Mouse (Mus musculus): ENCODE results near the gene Nova2. TPM values are rescaled to one million over a fixed set of nuclear protein-coding genes. Genes with fewer than 3 reads are reported as not detected.

Nova2 gene
- polyA plus RNA-seq, 1 experiment from 2014 or later = 0.93 TPM

GRCm38 (mm10) chr7:18986503-18986902 lies 60.8 kb downstream of the Nova2 start:
- no peak overlapping the region for H3K9ac ChIP-seq (ENCODE audit: low read depth, low read length)
- peaks cover 3% of the 10 kb centered on the region; the same call in 1 of the 2 replicates for H3K4me1 ChIP-seq (ENCODE audit: control insufficient read depth, insufficient read depth, low read length)
- no peaks in the 10 kb centered on the region for H3K9me3 ChIP-seq (replicated peaks; ENCODE audit: control insufficient read depth, low read length)
- H3K27ac ChIP-seq (ENCODE audit: low read depth, low read length) = no peak overlapping the region
- ATAC-seq (replicated peaks; ENCODE audit: insufficient number of reproducible peaks, low FRiP score, low TSS enrichment) = no peak
- H3K4me3 ChIP-seq (ENCODE audit: low read depth, low read length) = no peak overlapping the region
- H3K27me3 ChIP-seq (ENCODE audit: control insufficient read depth, insufficient read depth, low read length) = peaks cover under 1% of the 10 kb centered on the region; the same call in 1 of the 2 replicates
- no peaks in the 10 kb centered on the region for H3K36me3 ChIP-seq (ENCODE audit: control insufficient read depth, insufficient read depth, low read length)
- H3K4me2 ChIP-seq = no peak overlapping the region
- WGBS (ENCODE audit: insufficient replicate concordance) = 50% methylated on average over 2 of the region's 2 CpGs

GRCm38 (mm10) chr7:18987100-18987499 lies 61.4 kb downstream of the Nova2 start, which contains the start of gene Nanos2:
Gene Nanos2, plus strand, starts transcription at chr7:18987400.
- Histone ChIP-seq H3K27me3 (ENCODE audit: control insufficient read depth, insufficient read depth, low read length) (peaks cover 6% of the 10 kb centered on the region; the same call in 1 of the 2 replicates), H3K36me3 (ENCODE audit: control insufficient read depth, insufficient read depth, low read length) (no peaks in the 10 kb centered on the region), H3K4me2 (no peak within 1 kb of the TSS), H3K9ac (ENCODE audit: low read depth, low read length) (no peak within 1 kb of the TSS), H3K27ac (ENCODE audit: low read depth, low read length) (no peak within 1 kb of the TSS), H3K4me1 (ENCODE audit: control insufficient read depth, insufficient read depth, low read length) (peaks cover 9% of the 10 kb centered on the region; the same call in 1 of the 2 replicates), H3K9me3 (replicated peaks; ENCODE audit: control insufficient read depth, low read length) (no peaks in the 10 kb centered on the region), H3K4me3 (ENCODE audit: low read depth, low read length) (no peak within 1 kb of the TSS)
- WGBS (ENCODE audit: insufficient replicate concordance) = 56% methylated on average over 2 of the region's 2 CpGs
- ATAC-seq (replicated peaks; ENCODE audit: insufficient number of reproducible peaks, low FRiP score, low TSS enrichment) = no peak

GRCm38 (mm10) chr7:18987747-18988146 lies 62.1 kb downstream of the Nova2 start:
- Histone ChIP-seq H3K27ac (ENCODE audit: low read depth, low read length) (no peak overlapping the region), H3K27me3 (ENCODE audit: control insufficient read depth, insufficient read depth, low read length) (peaks cover 13% of the 10 kb centered on the region), H3K4me1 (ENCODE audit: control insufficient read depth, insufficient read depth, low read length) (peaks cover 12% of the 10 kb centered on the region; the same call in 1 of the 2 replicates), H3K36me3 (ENCODE audit: control insufficient read depth, insufficient read depth, low read length) (no peaks in the 10 kb centered on the region), H3K4me2 (no peak overlapping the region), H3K4me3 (ENCODE audit: low read depth, low read length) (no peak overlapping the region), H3K9ac (ENCODE audit: low read depth, low read length) (no peak overlapping the region), H3K9me3 (replicated peaks; ENCODE audit: control insufficient read depth, low read length) (no peaks in the 10 kb centered on the region)
- ATAC-seq (replicated peaks; ENCODE audit: insufficient number of reproducible peaks, low FRiP score, low TSS enrichment) = no peak
- WGBS (ENCODE audit: insufficient replicate concordance) = 55% methylated on average over 13 of the region's 13 CpGs

GRCm38 (mm10) chr7:18988780-18989179 lies 63.1 kb downstream of the Nova2 start:
- Histone ChIP-seq H3K36me3 (ENCODE audit: control insufficient read depth, insufficient read depth, low read length) (no peaks in the 10 kb centered on the region), H3K4me3 (ENCODE audit: low read depth, low read length) (no peak overlapping the region), H3K27ac (ENCODE audit: low read depth, low read length) (no peak overlapping the region), H3K9ac (ENCODE audit: low read depth, low read length) (no peak overlapping the region), H3K27me3 (ENCODE audit: control insufficient read depth, insufficient read depth, low read length) (peaks cover 21% of the 10 kb centered on the region), H3K4me1 (ENCODE audit: control insufficient read depth, insufficient read depth, low read length) (peaks cover 12% of the 10 kb centered on the region; the same call in 1 of the 2 replicates), H3K4me2 (no peak overlapping the region), H3K9me3 (replicated peaks; ENCODE audit: control insufficient read depth, low read length) (no peaks in the 10 kb centered on the region)
- ATAC-seq (replicated peaks; ENCODE audit: insufficient number of reproducible peaks, low FRiP score, low TSS enrichment) = no peak
- WGBS (ENCODE audit: insufficient replicate concordance) = 62% methylated on average over 6 of the region's 6 CpGs

GRCm38 (mm10) chr7:18989995-18990394 lies 64.3 kb downstream of the Nova2 start:
- Histone ChIP-seq H3K27me3 (ENCODE audit: control insufficient read depth, insufficient read depth, low read length) (peaks cover 26% of the 10 kb centered on the region), H3K4me1 (ENCODE audit: control insufficient read depth, insufficient read depth, low read length) (peaks cover 12% of the 10 kb centered on the region; the same call in 1 of the 2 replicates), H3K9me3 (replicated peaks; ENCODE audit: control insufficient read depth, low read length) (no peaks in the 10 kb centered on the region), H3K4me2 (peak overlapping the region; percentile 73), H3K36me3 (ENCODE audit: control insufficient read depth, insufficient read depth, low read length) (no peaks in the 10 kb centered on the region), H3K9ac (ENCODE audit: low read depth, low read length) (no peak overlapping the region; the same call in 1 of the 2 replicates), H3K27ac (ENCODE audit: low read depth, low read length) (no peak overlapping the region), H3K4me3 (ENCODE audit: low read depth, low read length) (peak overlapping the region; percentile 48)
- ATAC-seq (replicated peaks; ENCODE audit: insufficient number of reproducible peaks, low FRiP score, low TSS enrichment) = no peak
- 11% methylated on average over 5 of the region's 5 CpGs for WGBS (ENCODE audit: insufficient replicate concordance)

GRCm38 (mm10) chr7:18990601-18991295 lies 65.1 kb downstream of the Nova2 start, which contains the start of gene Mypop:
Gene Mypop, plus strand, starts transcription at chr7:18991245.
- Histone ChIP-seq H3K4me2 (peak within 1 kb of the TSS; percentile 73), H3K4me3 (ENCODE audit: low read depth, low read length) (peak within 1 kb of the TSS; percentile 48), H3K27me3 (ENCODE audit: control insufficient read depth, insufficient read depth, low read length) (peaks cover 26% of the 10 kb centered on the region), H3K27ac (ENCODE audit: low read depth, low read length) (peak within 1 kb of the TSS; percentile 72), H3K36me3 (ENCODE audit: control insufficient read depth, insufficient read depth, low read length) (no peaks in the 10 kb centered on the region), H3K9ac (ENCODE audit: low read depth, low read length) (peak within 1 kb of the TSS; percentile 65), H3K4me1 (ENCODE audit: control insufficient read depth, insufficient read depth, low read length) (peaks cover 12% of the 10 kb centered on the region; the same call in 1 of the 2 replicates), H3K9me3 (replicated peaks; ENCODE audit: control insufficient read depth, low read length) (no peaks in the 10 kb centered on the region)
- peak; percentile 88 for ATAC-seq (replicated peaks; ENCODE audit: insufficient number of reproducible peaks, low FRiP score, low TSS enrichment)
- under 1% methylated on average over 37 of the region's 37 CpGs for WGBS (ENCODE audit: insufficient replicate concordance)

GRCm38 (mm10) chr7:18991660-18992293 lies 66.1 kb downstream of the Nova2 start:
- WGBS (ENCODE audit: insufficient replicate concordance) = under 1% methylated on average over 59 of the region's 59 CpGs
- no peaks in the 10 kb centered on the region for H3K36me3 ChIP-seq (ENCODE audit: control insufficient read depth, insufficient read depth, low read length)
- peak overlapping the region; percentile 48 for H3K4me3 ChIP-seq (ENCODE audit: low read depth, low read length)
- peaks cover 12% of the 10 kb centered on the region; the same call in 1 of the 2 replicates for H3K4me1 ChIP-seq (ENCODE audit: control insufficient read depth, insufficient read depth, low read length)
- H3K9me3 ChIP-seq (replicated peaks; ENCODE audit: control insufficient read depth, low read length) = no peaks in the 10 kb centered on the region
- peaks cover 26% of the 10 kb centered on the region for H3K27me3 ChIP-seq (ENCODE audit: control insufficient read depth, insufficient read depth, low read length)
- peak overlapping the region; percentile 65 for H3K9ac ChIP-seq (ENCODE audit: low read depth, low read length)
- H3K4me2 ChIP-seq = peak overlapping the region; percentile 73
- ATAC-seq (replicated peaks; ENCODE audit: insufficient number of reproducible peaks, low FRiP score, low TSS enrichment) = peak; percentile 1; the same call in 1 of the 2 replicates
- H3K27ac ChIP-seq (ENCODE audit: low read depth, low read length) = no peak overlapping the region

- H3K4me2 ChIP-seq = peak overlapping the region; percentile 73
- H3K36me3 ChIP-seq (ENCODE audit: control insufficient read depth, insufficient read depth, low read length) = no peaks in the 10 kb centered on the region
- no peaks in the 10 kb centered on the region for H3K9me3 ChIP-seq (replicated peaks; ENCODE audit: control insufficient read depth, low read length)
- no peak overlapping the region for H3K27ac ChIP-seq (ENCODE audit: low read depth, low read length)
- H3K4me1 ChIP-seq (ENCODE audit: control insufficient read depth, insufficient read depth, low read length) = peaks cover 12% of the 10 kb centered on the region; the same call in 1 of the 2 replicates
- H3K9ac ChIP-seq (ENCODE audit: low read depth, low read length) = peak overlapping the region; percentile 65
- H3K27me3 ChIP-seq (ENCODE audit: control insufficient read depth, insufficient read depth, low read length) = peaks cover 26% of the 10 kb centered on the region
- 2% methylated on average over 31 of the region's 31 CpGs for WGBS (ENCODE audit: insufficient replicate concordance)
- H3K4me3 ChIP-seq (ENCODE audit: low read depth, low read length) = peak overlapping the region; percentile 48
- ATAC-seq (replicated peaks; ENCODE audit: insufficient number of reproducible peaks, low FRiP score, low TSS enrichment) = no peak
These were observed 66.6 kb downstream of the Nova2 start for GRCm38 (mm10) chr7:18992294-18992675.

Data from heart, embryonic 11.5 days (tissue).